Mouse (Mus musculus): ENCODE results near the gene Scp2. TPM values are rescaled to one million over a fixed set of nuclear protein-coding genes. Genes with fewer than 3 reads are reported as not detected.

The Scp2 gene
- polyA plus RNA-seq, 1 experiment from 2014 or later: 227 TPM

DNA sequence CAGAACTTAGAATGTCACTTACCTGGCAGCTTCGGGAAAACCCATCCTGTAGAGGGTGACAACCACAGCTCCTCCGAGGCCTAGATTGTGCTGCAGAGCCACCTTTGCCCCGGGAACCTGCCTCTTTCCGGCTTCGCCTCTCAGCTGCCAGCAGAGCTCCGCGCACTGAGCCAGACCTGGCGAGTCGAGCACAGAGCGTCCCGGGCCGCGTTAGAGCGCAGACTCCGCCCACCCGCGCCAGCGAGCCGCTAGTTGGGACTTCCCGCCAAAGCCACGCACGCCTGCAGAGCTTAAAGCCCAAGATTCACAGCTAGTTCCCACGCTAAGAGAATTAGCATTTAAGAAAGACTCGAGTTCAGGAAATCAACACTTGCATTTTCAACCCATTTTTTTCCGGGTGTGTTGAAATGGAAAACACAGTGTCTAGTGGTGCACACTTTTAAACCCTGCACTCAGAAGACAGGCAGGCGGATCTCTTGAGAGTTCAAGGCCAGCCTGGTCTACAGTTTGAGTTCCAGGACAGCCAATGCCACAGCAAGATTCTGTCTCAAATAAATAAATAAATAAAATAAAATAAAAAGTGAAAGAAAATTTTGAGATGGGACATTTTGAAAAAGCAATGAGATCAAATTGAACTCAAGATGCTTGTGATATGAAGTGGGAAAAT lies 73.4 kb downstream of the Scp2 start:
- no peaks in the 10 kb centered on the region for H3K27me3 ChIP-seq (replicated peaks; ENCODE audit: control insufficient read depth, insufficient read depth, low read length)
- 3% methylated on average over 26 of the region's 26 CpGs for WGBS
- DNase-seq (ENCODE audit: low spot score): peak; percentile 91
- H3K4me2 ChIP-seq (ENCODE audit: low read length): peak overlapping the region; percentile 94
- H3K4me1 ChIP-seq (replicated peaks; ENCODE audit: control insufficient read depth, insufficient read depth, low read length): peaks cover 6% of the 10 kb centered on the region; the same call in 1 of the 2 replicates
- peak overlapping the region; percentile 68 for H3K4me3 ChIP-seq (ENCODE audit: low read depth, low read length)
- H3K27ac ChIP-seq (ENCODE audit: low read depth): no peak overlapping the region; the same call in 1 of the 2 replicates
- no peaks in the 10 kb centered on the region for H3K9me3 ChIP-seq (ENCODE audit: control insufficient read depth, low read length)
- ATAC-seq (replicated peaks; ENCODE audit: low FRiP score, low TSS enrichment, low read depth): peak; percentile 94
- peak overlapping the region; percentile 63 for H3K9ac ChIP-seq (ENCODE audit: low read length)
- peaks cover 8% of the 10 kb centered on the region for H3K36me3 ChIP-seq (ENCODE audit: control insufficient read depth, insufficient read depth, low read length)

DNA sequence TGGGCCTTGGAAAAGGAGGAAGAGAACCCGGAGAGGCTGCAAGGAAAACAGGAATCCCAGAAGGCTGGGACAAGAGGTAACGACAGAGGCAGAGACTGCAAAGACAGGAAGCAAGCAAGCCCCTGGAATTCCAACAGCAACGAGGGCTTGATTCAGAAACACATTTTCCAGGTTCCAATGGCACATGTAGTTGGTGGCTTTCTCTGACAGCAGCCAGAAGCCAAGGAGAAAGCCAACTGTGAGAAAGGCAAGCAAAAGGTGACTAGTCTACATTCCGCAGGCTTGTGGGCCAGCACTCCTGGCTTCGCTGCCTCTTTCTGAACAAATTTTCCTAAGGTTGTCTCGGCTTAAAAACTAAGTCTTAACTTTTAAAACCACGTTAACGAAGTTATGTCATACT lies 74.1 kb downstream of the Scp2 start:
- Histone ChIP-seq H3K4me3 (ENCODE audit: low read depth, low read length) (peak overlapping the region; percentile 68), H3K9me3 (ENCODE audit: control insufficient read depth, low read length) (no peaks in the 10 kb centered on the region), H3K9ac (ENCODE audit: low read length) (peak overlapping the region; percentile 63), H3K4me2 (ENCODE audit: low read length) (peak overlapping the region; percentile 94), H3K27me3 (replicated peaks; ENCODE audit: control insufficient read depth, insufficient read depth, low read length) (no peaks in the 10 kb centered on the region), H3K4me1 (replicated peaks; ENCODE audit: control insufficient read depth, insufficient read depth, low read length) (peaks cover 6% of the 10 kb centered on the region; the same call in 1 of the 2 replicates), H3K36me3 (ENCODE audit: control insufficient read depth, insufficient read depth, low read length) (peaks cover 14% of the 10 kb centered on the region), H3K27ac (ENCODE audit: low read depth) (peak overlapping the region; percentile 2; the same call in 1 of the 2 replicates)
- ATAC-seq (replicated peaks; ENCODE audit: low FRiP score, low TSS enrichment, low read depth) (no peak), DNase-seq (ENCODE audit: low spot score) (peak; percentile 58)
- 8% methylated on average over 8 of the region's 8 CpGs for WGBS

DNA sequence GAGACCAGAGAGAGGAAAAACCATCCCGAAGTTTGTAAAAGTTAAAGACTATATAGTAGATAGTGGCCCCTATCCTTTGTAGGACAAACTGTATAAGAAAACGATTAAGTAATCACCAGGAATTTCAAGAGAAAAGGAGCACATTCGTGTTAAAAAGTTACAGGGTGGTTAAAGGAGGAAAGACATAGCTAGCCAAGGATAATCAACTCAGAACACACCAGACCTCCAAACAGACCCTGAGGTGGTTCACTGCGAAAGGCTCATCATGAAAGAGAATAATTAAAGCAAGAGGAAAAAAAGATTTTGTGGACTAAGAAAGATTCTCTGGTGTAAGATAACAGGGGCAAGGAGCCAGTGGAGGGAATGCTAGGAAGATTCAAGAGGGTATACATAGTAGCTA lies 74.5 kb downstream of the Scp2 start:
- peak overlapping the region; percentile 94 for H3K4me2 ChIP-seq (ENCODE audit: low read length)
- WGBS: 54% methylated on average over 4 of the region's 4 CpGs
- no peaks in the 10 kb centered on the region for H3K9me3 ChIP-seq (ENCODE audit: control insufficient read depth, low read length)
- H3K4me1 ChIP-seq (replicated peaks; ENCODE audit: control insufficient read depth, insufficient read depth, low read length): peaks cover 6% of the 10 kb centered on the region; the same call in 1 of the 2 replicates
- H3K27ac ChIP-seq (ENCODE audit: low read depth): peak overlapping the region; percentile 2; the same call in 1 of the 2 replicates
- H3K9ac ChIP-seq (ENCODE audit: low read length): peak overlapping the region; percentile 63
- H3K36me3 ChIP-seq (ENCODE audit: control insufficient read depth, insufficient read depth, low read length): peaks cover 18% of the 10 kb centered on the region
- DNase-seq (ENCODE audit: low spot score): no peak
- ATAC-seq (replicated peaks; ENCODE audit: low FRiP score, low TSS enrichment, low read depth): no peak
- H3K27me3 ChIP-seq (replicated peaks; ENCODE audit: control insufficient read depth, insufficient read depth, low read length): no peaks in the 10 kb centered on the region
- H3K4me3 ChIP-seq (ENCODE audit: low read depth, low read length): peak overlapping the region; percentile 68

DNA sequence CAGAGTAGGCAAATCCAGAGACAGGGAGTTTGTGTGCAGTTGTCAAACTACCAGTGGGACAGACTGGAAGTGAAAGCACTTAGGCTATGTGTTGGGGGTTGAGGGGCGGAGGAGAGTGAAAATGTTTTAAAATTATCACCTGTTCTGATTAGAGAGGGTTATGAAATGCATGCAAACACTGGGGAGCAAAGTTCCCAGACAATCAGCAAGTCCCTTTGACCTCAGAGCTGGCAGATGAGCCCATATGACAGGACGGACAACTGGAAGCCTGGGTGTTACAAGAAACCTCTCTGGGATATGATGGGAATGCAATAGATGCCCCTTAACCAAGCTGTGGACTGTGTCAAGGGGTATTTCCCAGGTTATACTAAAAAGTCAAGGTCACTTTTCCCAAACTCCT lies 76.7 kb downstream of the Scp2 start:
- H3K27ac ChIP-seq (ENCODE audit: low read depth): no peak overlapping the region
- DNase-seq (ENCODE audit: low spot score): no peak
- WGBS: 85% methylated on average over 2 of the region's 2 CpGs

DNA sequence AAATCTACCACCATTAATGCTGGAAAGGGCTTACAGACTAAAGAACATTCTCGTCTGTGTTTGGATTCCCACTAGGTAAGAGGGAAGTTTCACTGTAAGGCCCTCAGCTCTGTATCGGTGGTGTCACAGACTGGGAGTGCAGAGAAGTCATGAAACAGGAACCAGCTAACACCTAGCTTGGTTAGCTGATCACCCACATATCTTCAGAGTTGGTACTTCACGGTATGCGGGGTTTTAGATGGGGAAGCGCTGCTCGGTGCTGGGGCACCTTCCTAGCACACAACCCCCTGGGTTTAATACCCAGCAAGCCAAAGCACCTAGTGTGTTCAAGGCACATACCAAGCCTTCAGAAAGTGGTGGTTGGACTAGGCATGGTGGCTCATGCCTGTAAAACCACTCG lies 77.5 kb downstream of the Scp2 start:
- no peaks in the 10 kb centered on the region for H3K27me3 ChIP-seq (replicated peaks; ENCODE audit: control insufficient read depth, insufficient read depth, low read length)
- no peak overlapping the region for H3K4me2 ChIP-seq (ENCODE audit: low read length)
- H3K9ac ChIP-seq (ENCODE audit: low read length): no peak overlapping the region
- 90% methylated on average over 7 of the region's 7 CpGs for WGBS
- H3K36me3 ChIP-seq (ENCODE audit: control insufficient read depth, insufficient read depth, low read length): peaks cover 30% of the 10 kb centered on the region
- no peaks in the 10 kb centered on the region for H3K9me3 ChIP-seq (ENCODE audit: control insufficient read depth, low read length)
- peaks cover 6% of the 10 kb centered on the region; the same call in 1 of the 2 replicates for H3K4me1 ChIP-seq (replicated peaks; ENCODE audit: control insufficient read depth, insufficient read depth, low read length)
- DNase-seq (ENCODE audit: low spot score) (no peak), ATAC-seq (replicated peaks; ENCODE audit: low FRiP score, low TSS enrichment, low read depth) (no peak)
- H3K4me3 ChIP-seq (ENCODE audit: low read depth, low read length): no peak overlapping the region
- H3K27ac ChIP-seq (ENCODE audit: low read depth): no peak overlapping the region

More for the DNA sequence above, 76.7 kb downstream of the Scp2 start:
- Histone ChIP-seq H3K27me3 (replicated peaks; ENCODE audit: control insufficient read depth, insufficient read depth, low read length) (no peaks in the 10 kb centered on the region), H3K4me3 (ENCODE audit: low read depth, low read length) (no peak overlapping the region), H3K9ac (ENCODE audit: low read length) (no peak overlapping the region), H3K36me3 (ENCODE audit: control insufficient read depth, insufficient read depth, low read length) (peaks cover 24% of the 10 kb centered on the region), H3K4me2 (ENCODE audit: low read length) (no peak overlapping the region), H3K4me1 (replicated peaks; ENCODE audit: control insufficient read depth, insufficient read depth, low read length) (peaks cover 6% of the 10 kb centered on the region; the same call in 1 of the 2 replicates), H3K9me3 (ENCODE audit: control insufficient read depth, low read length) (no peaks in the 10 kb centered on the region)
- ATAC-seq (replicated peaks; ENCODE audit: low FRiP score, low TSS enrichment, low read depth): no peak

DNA sequence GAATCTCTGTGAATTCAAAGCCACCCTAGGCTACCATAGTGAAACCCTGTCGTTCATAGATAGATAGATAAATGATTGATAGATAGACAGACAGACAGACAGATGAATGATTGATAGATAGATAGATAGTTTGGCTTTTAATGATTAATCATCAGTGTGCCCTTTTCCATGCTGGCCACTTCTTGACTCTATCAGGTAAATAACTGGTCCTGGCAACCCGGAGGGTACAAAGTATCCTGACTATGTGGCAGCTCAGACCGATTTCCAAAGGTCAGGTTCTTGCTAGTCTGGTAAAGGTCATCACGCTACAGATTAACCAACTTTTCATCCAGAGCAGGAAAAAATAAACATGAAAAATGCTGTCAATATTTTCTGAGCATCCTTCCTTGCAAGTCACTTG lies 78.2 kb downstream of the Scp2 start:
- Histone ChIP-seq H3K4me2 (ENCODE audit: low read length) (no peak overlapping the region), H3K27ac (ENCODE audit: low read depth) (no peak overlapping the region), H3K27me3 (replicated peaks; ENCODE audit: control insufficient read depth, insufficient read depth, low read length) (no peaks in the 10 kb centered on the region), H3K4me3 (ENCODE audit: low read depth, low read length) (no peak overlapping the region), H3K9me3 (ENCODE audit: control insufficient read depth, low read length) (no peaks in the 10 kb centered on the region), H3K9ac (ENCODE audit: low read length) (no peak overlapping the region), H3K4me1 (replicated peaks; ENCODE audit: control insufficient read depth, insufficient read depth, low read length) (peaks cover 6% of the 10 kb centered on the region; the same call in 1 of the 2 replicates), H3K36me3 (ENCODE audit: control insufficient read depth, insufficient read depth, low read length) (peaks cover 30% of the 10 kb centered on the region)
- DNase-seq (ENCODE audit: low spot score) (no peak), ATAC-seq (replicated peaks; ENCODE audit: low FRiP score, low TSS enrichment, low read depth) (no peak)
- 80% methylated on average over 4 of the region's 4 CpGs for WGBS

DNA sequence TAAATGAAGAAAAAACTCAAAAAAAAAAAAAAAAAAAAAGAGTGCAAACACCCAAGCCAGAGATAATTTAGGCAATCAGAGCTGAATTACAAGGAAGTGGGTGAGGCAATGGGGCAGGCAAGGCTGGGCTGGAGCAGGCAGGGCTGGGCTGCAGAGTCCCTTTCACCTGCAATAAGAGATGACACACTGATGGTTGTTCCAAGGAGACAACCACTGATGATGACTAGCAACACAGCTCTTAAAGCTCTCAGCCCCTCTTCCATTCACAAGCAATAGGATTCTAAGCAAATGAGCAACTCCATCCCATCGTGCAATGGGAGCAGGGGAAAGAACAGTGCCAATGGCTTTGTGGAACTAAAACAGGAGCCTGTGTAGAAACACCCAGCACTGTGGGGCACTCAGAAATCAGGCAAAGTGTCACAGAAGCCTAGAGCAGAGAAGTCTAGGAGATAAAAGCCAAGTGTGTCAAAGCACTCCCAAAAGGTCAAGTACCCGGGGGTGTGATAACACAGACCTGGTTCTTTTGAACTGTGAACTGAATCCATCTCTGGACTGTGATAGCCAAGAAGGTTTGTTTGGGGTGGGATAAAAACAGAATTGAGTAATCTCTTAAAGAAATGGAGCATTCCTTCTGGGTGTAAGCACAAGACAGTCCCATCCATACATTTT lies 79.5 kb downstream of the Scp2 start:
- Histone ChIP-seq H3K27ac (ENCODE audit: low read depth) (no peak overlapping the region), H3K4me2 (ENCODE audit: low read length) (no peak overlapping the region), H3K36me3 (ENCODE audit: control insufficient read depth, insufficient read depth, low read length) (peaks cover 35% of the 10 kb centered on the region), H3K27me3 (replicated peaks; ENCODE audit: control insufficient read depth, insufficient read depth, low read length) (no peaks in the 10 kb centered on the region), H3K9ac (ENCODE audit: low read length) (no peak overlapping the region), H3K4me3 (ENCODE audit: low read depth, low read length) (no peak overlapping the region), H3K9me3 (ENCODE audit: control insufficient read depth, low read length) (no peaks in the 10 kb centered on the region), H3K4me1 (replicated peaks; ENCODE audit: control insufficient read depth, insufficient read depth, low read length) (peaks cover 2% of the 10 kb centered on the region; the same call in 1 of the 2 replicates)
- 82% methylated on average over 2 of the region's 2 CpGs for WGBS
- no peak for DNase-seq (ENCODE audit: low spot score)
- ATAC-seq (replicated peaks; ENCODE audit: low FRiP score, low TSS enrichment, low read depth): no peak

- H3K4me1 ChIP-seq (replicated peaks; ENCODE audit: control insufficient read depth, insufficient read depth, low read length): no peaks in the 10 kb centered on the region
- H3K9ac ChIP-seq (ENCODE audit: low read length): no peak overlapping the region
- H3K27me3 ChIP-seq (replicated peaks; ENCODE audit: control insufficient read depth, insufficient read depth, low read length): no peaks in the 10 kb centered on the region
- peaks cover 48% of the 10 kb centered on the region for H3K36me3 ChIP-seq (ENCODE audit: control insufficient read depth, insufficient read depth, low read length)
- no peak overlapping the region for H3K4me3 ChIP-seq (ENCODE audit: low read depth, low read length)
- 70% methylated on average over 6 of the region's 6 CpGs for WGBS
- H3K27ac ChIP-seq (ENCODE audit: low read depth): no peak overlapping the region
- no peak overlapping the region for H3K4me2 ChIP-seq (ENCODE audit: low read length)
- ATAC-seq (replicated peaks; ENCODE audit: low FRiP score, low TSS enrichment, low read depth): no peak
- DNase-seq (ENCODE audit: low spot score): no peak
- no peaks in the 10 kb centered on the region for H3K9me3 ChIP-seq (ENCODE audit: control insufficient read depth, low read length)
These were observed 81.2 kb downstream of the Scp2 start for GRCm38 (mm10) chr4:108063616-108064015.

Data from intestine, embryonic 14.5 days (tissue).